Mouse (Mus musculus): ENCODE measurements around the gene Tm6sf1.

Gene Tm6sf1

DNA sequence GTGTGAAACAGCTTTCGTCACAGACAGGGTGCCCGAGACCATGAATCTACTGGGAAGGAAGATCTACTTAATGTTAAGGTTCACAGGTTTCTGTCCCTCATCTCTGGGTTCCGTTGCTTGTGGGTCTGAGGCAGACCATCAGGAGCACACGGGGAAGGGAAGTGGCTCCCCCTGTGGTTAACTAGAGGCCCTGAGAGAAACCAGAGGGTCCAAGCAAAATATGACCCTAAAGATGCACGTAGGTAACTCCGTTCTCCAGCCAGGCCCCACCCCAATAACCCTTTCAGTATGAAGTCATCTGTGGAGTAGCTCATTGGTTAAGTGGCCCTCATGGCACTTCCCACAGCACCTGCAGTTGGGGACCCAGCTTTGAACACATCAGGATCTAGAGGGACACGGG, 9.2 kb upstream of the Tm6sf1 start:
- intact Hi-C loops (cut with DNase I) = no loop called here

DNA sequence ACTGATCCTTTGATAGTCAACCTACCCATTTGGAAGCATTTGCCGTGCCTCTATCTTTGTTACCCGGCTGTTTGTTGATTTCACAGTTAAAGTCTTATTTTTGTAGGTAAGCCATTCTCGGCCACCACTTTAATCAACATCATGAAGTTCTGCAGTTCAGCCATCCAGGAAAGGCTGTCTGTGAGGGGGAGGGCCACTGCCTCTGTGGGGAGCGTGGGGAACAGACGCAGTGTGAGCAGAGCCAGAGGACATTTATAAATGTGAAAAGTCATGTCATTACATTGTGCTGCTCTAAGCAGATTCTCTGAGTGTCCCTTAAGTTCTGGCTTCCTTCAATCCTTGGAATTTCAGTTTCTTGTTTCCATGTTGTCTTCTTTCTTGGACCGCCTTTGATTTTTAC, 8.6 kb upstream of the Tm6sf1 start:
- intact Hi-C loops (cut with DNase I) = no loop called here

DNA sequence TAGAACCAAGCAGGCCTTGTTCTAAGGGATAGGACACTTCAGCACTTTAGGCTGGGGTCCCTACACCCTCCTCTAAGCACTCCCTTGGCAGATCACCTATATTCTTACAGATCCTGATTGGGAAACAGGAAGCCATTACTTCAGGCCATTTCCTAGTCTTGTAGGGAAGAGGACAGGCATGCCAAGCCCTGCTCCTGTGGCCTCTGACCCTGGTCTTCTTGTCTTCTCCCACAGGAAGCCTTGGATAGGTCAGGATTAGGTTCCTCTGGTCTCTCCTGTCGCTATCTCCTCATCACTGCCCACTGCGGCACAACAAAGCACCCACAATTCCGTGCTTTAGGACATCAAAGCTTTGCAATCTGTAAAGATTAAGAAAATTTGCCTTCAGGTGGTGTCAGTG, 7.1 kb upstream of the Tm6sf1 start:
- intact Hi-C loops (cut with DNase I) = no loop called here

DNA sequence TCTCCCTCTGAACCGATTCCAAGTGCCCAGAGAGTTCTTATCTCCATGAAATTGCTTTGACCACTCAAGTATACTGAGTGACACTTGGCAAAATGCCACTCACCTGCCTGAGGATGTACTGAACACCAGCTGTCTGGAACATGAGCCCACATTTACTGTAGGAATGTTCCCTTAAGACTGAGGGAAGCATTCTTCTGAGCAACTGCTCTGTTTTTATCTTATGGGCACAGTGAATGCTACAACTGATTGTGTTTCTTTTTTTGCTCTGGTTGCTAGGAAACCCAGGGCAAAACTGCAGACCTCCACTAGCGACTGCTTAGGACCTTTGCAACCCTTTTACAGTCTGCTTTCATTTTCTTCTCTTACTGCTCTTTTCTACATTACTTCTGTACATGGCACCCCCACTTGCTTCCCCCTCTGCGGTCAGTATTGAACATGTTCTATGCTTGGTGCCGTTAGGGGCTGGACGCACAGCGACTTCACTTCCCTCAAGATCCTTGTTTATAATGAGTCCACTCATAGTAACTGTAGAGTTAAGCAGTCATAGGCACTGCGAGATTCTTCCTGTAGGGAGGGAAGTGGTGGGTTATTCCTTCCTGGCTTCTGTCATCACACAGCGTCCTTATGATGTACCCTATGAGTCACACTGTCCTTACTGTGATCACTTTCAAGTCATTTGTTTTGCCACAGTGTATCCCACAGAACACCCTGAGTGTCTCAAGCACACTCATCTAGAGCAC, 4.1 kb upstream of the Tm6sf1 start:
- intact Hi-C loops (cut with DNase I) = no loop called here

DNA sequence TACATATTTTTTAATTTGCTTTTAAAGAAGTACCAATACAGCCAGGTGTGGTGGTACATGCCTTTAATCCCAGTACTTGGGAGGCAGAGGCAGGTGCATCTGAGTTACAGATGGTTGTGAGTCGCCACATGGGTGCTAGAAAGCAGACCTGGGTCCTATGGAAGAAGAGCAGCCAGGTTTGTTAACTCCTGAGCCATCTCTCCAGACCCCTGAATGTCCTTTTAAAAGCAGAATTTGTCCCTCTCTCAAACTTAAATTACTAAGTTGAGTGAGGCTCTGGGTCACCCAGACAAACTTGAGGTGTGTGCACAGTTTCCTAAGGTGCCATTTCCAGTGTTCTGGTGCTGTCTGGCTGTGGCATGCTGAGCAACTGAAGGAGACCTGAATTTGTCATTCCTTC, 3.1 kb upstream of the Tm6sf1 start, which contains the start of gene Gm10160:
Gene Gm10160 (minus strand): TSS at position 101 of the 400 bp plus-strand sequence.
- intact Hi-C loops (cut with DNase I) = no loop called here

DNA sequence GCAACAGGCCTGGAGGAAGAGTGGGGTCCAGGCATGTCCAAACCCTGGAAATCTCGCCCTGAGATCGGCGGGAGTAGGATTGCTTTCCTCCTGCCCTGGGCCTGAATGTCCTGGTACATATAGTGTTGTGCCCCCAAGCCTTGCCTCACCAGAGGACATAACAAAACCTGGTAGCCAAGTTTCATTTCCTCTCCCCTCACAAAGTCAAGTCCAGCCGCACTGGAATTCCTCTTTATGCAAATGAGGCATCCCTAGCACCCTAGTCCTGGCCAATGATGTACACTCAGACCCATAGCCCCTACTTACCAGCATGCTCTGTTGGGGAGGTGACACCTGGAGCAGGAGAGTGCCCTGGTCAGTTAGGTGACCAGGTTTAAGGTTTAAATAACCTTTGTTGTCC, 2.6 kb upstream of the Tm6sf1 start:
- intact Hi-C loops (cut with DNase I) = no loop called here

DNA sequence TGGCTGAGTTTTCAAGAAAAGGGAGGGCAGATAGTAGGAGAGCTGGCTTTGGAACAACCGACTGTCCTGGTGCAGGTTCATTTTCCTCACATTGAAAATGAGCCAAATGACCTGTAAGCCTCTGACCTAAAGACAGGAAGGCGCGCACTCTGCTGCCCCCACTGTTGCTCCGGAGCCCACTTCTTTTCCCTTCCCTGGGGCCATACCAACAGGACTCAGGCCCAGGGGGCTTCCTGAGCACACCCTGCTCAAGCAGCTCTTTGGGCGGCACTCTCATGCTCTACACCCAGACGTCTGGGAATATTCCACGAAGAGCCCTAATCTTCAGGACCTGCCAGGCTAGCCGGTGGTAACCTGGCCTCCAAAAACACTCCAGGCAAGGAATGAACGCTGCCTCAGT, 565 bp upstream of the Tm6sf1 start:
- intact Hi-C loops (cut with DNase I) = no loop called here

DNA sequence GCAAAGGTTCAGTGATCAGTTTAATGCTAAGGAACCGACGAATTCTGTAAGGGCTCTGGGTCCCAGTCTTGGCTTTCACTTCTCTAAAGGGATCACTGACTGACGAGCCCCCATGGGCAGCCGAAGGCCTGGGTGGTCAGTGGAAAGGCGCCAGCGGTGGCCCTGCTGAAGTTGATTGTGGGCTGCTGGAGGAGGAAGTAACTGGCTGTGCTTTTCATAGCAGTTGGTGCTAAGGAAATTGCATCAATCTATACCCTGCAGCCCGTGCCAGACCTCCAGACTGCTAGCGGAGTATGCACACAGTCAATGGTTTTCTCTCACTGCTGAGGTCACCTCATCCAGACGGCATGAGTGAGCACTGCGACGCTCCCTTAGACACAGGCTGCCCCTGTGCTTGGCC, 1.3 kb downstream of the Tm6sf1 start:
- intact Hi-C loops (cut with DNase I) = no loop called here

DNA sequence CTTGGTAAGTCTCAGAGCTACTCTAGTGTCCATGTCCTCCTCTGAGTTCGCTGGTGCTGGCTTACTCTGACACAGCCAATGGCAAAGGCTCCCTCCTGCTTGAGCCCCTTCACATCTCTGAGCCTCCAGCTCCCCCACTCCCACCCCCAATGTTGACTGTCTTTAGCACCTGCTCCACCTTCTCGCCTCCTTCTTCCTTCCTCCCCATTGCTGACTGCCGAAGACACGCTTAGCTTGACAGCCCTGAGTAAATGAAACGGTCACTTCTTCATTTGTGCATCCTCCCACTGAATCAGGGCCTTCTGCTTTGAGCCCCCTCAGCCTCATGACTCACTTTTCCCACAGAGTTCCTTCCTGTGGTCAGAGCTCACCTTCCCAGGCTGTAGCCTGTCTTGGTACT, 2.2 kb downstream of the Tm6sf1 start:
- intact Hi-C loops (cut with DNase I) = no loop called here

DNA sequence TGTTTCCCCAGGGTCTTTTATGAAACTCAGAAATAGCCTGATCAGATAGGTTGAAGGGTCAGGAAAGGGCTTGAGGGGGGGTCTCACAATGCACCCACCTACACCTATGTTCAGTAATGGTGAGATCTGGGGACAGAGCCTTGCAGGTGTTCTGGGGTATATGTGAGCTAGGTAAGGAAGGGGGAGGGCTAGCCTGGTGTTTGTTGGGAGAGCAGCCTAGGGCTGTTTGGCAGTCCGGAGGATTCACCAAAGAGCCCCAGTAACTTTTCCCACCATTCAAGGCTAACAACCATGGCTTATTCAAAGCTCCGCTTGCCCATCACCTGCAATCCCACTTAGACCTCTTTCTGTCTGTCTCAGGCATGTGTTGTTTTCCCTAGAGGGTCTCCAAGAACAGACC, 2.7 kb downstream of the Tm6sf1 start:
- intact Hi-C loops (cut with DNase I) = no loop called here

DNA sequence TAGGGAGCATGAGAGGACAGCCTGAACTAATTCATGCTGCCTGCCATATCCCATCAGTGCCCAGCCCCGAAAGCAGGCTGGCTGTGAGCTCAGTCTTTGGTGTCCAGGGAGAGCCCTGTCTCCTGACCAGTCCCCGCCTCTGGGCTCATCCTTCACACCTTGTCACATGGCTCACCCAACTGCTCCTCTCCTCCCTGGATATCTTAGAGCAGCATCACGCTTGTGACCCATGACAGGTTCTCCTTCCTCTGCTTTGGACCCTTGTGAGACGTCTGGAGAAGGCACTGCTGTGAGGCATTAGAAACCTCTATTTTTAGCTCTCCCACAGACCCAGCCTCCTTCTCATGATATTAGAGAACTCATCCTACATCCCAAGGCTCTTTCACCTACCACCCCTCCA, 3.1 kb downstream of the Tm6sf1 start:
- intact Hi-C loops (cut with DNase I) = no loop called here

DNA sequence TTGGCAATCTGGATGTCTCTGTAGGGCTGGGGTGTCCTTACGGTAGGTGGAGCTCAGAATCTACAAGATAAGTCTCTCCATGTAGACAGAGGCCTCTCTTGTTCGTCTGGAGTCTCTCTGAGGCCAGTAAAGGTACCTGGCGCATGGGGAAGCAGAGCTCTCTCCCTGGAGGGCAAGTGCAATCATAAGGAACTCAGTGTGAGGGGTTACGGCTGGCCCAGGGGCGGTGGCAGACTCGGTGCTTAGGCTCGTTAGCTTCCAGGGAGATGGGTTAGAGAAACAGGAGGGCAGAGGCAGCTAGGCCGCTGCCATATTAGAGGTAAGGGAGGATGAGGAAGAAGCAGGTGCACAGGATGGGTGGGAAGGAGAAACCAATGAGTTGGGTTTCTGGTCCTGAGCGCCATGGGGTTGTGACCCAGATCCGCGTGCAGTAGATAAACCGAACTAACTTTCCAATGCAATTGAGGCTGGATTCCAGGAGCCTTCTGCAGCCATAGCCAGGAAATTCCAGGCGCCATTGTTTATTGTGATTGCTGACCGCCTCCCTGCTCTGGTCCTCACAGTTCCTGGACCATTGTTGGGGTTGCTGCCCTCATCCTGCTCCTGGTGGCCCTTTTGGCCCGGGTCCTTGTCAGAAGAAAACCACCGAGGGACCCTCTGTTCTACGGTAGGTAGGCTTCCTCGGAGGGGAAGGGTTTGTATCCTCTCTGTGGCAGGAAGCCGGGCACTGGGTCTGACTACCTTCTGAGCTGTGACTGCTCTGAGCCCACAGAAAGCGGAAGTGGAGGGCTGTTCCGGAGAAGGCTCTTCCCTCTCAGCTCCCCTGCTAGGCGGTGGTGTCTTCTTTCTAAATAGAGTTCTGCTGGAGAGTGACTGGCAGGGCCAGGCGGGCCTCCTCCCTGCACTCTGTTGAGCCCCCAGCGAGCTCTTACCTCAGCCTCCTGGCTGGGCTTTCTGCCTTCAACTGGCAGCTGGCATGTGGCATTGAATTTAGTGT, 4.1 kb downstream of the Tm6sf1 start:
- intact Hi-C loops (cut with DNase I) = no loop called here

DNA sequence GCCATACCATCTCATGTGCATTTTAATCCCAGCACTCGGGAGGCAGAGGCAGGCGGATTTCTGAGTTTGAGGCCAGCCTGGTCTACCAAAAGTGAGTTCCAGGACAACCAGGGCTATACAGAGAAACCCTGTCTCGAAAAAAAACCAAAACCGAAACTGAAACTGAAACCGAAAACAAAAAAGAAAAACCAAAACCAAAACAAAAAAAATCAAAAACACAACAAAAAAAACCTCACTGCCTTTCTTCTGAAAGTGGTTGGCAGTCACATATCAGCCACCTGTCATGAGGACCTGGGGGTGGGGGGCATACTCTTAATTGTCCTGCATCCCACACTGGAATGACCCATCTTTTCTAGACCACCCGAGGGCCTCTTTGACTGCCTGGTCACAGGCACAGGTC, 5.8 kb downstream of the Tm6sf1 start:
- intact Hi-C loops (cut with DNase I) = no loop called here

DNA sequence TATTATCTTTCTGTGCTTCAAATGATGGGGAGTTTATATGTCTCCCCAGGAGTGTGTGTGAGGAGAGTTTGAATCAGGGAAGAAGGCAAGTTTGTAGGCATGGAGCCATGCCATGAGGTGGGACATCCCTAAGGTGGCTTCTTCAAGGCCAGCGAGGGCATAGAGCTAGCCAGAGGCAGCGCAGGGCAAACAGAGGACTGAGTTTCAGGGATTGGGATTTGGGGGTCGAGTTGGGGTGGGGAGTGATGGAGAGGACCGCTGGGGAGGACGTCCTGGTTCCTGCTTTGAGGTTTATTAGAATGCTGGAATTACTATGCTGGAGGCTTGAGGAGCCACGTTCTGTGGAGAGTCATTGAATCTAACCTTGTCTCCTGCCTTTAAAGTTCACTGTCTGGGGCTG, 7.1 kb downstream of the Tm6sf1 start:
- intact Hi-C loops (cut with DNase I) = no loop called here

DNA sequence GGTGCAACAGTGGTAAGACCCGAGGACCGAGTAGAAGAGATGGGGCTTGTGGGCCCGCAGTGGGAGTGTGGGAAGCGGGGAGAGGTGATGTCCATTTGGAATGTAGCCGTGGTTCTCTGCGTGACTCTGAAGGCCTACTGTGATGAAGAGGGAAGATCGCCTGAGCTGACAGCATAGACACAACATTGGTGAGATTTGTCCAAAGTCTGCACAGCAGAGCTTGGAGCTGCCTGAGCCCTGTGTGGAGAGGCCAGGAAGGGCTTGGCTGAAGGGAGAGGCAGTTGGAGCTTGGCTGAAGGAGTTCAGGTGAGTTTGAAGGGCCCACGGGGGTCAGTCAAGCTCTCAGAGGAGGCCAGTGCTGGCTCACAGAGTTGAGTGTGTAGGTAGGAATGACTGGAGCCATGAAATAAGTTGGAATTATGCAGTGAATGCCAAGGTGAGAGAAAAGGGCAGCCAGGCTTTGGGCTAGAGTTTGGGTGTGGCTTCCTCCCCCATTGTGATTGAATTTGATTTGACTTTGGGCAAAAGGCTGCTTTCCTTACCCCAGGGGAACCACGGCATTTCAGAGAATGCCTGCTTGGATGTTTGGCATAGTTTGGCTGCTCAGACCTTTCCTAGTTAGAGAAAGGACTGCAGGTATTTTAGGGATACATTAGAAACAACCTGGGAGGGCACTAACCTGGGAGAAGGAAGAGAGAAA, 8.6 kb downstream of the Tm6sf1 start:
- intact Hi-C loops (cut with DNase I) = no loop called here

DNA sequence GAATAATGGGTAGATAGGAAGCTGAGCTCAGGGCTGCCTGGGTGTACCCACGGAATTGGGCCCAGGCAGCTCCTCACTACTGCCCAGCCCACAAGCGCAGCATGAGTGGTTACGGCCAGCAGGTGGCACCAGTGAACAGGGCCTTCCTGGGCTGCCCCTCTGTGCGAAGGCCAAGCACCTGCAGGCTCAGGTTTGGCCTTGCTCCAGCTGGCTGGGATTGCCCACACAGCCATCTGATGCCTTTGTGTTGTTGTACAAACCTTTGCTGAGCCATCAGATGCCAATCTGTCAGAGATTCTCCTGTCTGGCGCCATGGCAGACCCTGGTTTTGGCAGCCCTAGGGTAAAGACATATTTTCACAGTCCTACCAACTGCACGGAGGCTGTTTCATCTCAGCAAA, 9.4 kb downstream of the Tm6sf1 start:
- intact Hi-C loops (cut with DNase I) = loop anchor here (2.0 kb wide), 1 partner anchor 87 kb away; no protein-coding TSS in a partner anchor

DNA sequence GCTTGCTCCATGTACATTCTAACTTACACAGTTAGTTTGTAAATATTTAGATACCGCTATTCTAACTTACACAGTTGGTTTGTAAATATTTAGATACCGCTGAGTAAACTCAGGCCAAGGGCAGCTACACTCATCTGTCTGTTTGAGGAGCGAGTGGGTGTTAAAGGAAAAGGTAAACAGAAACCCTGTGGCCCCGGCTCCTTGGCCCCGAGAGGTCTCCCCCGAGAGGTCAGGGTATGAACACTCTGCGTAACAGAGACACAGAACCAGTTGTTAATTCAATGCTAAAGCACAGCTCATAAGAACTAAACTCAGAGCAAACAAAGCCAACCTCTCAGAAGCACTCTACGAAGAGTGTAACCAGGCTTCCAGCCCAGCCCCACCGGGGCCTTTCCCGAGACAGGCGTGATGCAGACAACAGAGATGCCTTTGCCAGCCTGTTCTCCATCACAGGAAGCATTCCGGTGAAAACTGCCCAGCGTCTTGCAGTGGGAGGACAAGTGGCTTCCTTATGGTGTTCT, 13.8 kb downstream of the Tm6sf1 start:
- intact Hi-C loops (cut with DNase I) = loop anchor here (5.0 kb wide), 1 partner anchor 60 kb away; the partner anchor contains the start of gene Hdgfl3

DNA sequence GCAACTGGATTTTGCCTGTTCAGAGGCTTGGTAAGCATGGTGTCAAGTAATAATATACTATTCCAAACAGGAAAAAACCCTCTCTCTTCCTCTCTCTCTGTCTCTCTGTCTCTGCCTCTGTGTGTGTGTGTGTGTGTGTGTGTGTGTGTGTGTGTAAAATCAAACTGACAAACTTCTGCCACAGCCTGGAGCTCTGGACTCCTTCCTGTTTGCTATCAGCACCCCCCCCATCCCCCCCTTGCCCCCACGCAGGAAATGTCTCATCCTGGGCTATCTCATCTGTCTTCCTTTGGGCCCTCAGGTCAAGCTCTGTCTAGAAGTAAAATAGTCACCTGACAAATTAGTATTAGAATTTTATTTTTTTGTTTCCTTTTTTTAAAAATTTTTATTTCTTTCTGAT, 15.0 kb downstream of the Tm6sf1 start:
- intact Hi-C loops (cut with DNase I) = loop anchor here (5.0 kb wide), 1 partner anchor 58 kb away; the partner anchor contains the start of gene Hdgfl3

DNA sequence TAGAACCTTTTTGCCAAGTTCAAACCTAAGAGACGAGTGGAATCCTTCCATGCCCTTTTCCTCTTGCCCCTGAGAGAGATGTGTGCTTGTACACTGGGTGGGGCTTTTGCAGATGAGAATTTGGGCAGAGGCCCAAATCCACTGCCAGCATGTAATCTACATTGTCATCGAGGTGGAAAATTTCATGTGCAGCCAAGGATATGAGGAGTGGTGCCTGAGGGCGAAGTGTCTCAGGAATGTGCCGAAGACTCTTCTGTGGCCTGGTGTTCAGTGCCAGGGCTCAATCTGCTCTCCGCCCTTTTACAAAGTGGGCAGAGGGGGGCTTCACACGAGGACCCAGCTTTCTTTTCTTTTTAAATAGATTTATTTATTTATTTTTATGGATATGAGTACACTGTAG, 15.8 kb downstream of the Tm6sf1 start:
- intact Hi-C loops (cut with DNase I) = loop anchor here (5.0 kb wide), 1 partner anchor 58 kb away; the partner anchor contains the start of gene Hdgfl3

DNA sequence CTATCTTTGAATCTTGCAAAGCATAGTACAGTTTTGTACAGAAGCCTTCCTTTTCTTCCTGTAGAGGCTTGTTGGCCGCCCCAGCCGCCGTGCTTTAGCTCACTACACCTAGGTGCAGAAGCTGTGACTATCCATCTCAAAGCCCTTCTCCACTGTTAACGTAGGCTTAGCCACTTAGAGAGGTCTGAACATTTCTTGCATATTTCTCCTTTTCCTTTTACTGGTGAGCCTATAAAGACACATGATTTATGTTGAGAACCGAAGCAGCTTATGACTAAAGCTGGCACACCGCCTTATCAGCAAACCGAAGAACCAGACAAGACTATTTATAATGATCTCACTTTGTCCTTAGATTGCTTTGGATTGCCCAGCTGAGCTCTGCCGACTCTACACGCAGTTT, 16.6 kb downstream of the Tm6sf1 start:
- intact Hi-C loops (cut with DNase I) = no loop called here

DNA sequence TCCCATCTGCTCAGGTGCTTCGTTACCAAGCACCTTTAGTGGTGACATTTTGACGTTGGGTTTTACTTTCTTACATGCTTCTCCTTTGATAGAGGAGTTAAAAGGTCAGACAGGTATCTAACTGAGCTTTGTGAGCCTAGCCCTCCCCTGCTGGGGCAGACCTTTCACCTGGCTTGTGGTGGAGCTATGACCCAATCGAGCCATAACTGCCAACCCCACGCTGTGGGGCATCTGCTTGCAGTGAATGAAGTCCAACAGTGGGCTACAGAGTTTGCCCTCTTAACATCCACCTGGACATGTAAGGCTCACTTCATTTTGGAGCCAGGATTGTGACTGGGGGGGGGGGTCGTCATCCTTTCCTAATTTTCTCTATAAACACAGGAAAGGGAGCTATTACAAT, 21.5 kb downstream of the Tm6sf1 start:
- intact Hi-C loops (cut with DNase I) = no loop called here
